Mouse (Mus musculus): ENCODE data around the gene Apool. TPM values are rescaled to one million over a fixed set of nuclear protein-coding genes. Genes with fewer than 3 reads are reported as not detected.
"Not testable (repeated sequence)": the region's sequence is repeated elsewhere in the genome, so short reads cannot be mapped to it uniquely, and the experiment has no call there.

The Apool gene
- polyA plus RNA-seq, 1 experiment from 2014 or later, result 92.2 TPM

DNA sequence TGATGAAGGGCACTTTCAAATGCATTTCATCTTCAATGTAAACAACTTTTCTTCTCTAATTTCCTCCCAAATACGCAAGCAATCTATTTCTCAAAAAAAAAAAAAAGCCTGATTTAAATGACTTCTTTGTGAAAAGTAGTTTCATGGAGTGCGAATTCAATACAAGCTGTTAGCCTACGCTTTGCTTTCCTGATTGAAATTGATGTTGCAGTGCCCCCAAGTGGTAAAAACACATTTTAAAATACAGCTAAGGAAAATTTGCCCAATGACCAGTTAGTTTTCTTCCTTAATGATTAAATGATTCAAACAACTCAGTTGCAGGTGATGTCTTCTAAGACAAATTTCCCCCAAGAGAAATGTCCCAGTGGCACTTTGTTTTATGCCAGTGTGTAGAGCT is 37.3 kb downstream of the Apool start:
- H3K4me3 ChIP-seq (ENCODE audit: control insufficient read depth in 1 of 2, insufficient read depth in 1 of 2, low read depth in 1 of 2, low read length in 2 of 2), result no peak overlapping the region
- no peak for ATAC-seq (ENCODE audit: insufficient number of reproducible peaks, insufficient read depth, low FRiP score, low read depth)
- no peak overlapping the region for H3K4me2 ChIP-seq (ENCODE audit: low read length)
- no peaks in the 10 kb centered on the region for H3K36me3 ChIP-seq (ENCODE audit: control insufficient read depth, insufficient read depth, low read length)
- H3K27ac ChIP-seq (replicated peaks in 1 of 2; ENCODE audit: control insufficient read depth in 1 of 2, insufficient read depth in 1 of 2, low read depth in 2 of 2, low read length in 2 of 2), result no peak overlapping the region
- 35% methylated on average over 3 of the region's 3 CpGs for WGBS
- no peaks in the 10 kb centered on the region for H3K4me1 ChIP-seq (ENCODE audit: control insufficient read depth in 2 of 2, insufficient read depth in 2 of 2, low read length in 2 of 2)
- no peaks in the 10 kb centered on the region for H3K9me3 ChIP-seq (ENCODE audit: control insufficient read depth, low read length)
- no peak overlapping the region for H3K9ac ChIP-seq (ENCODE audit: low read length)
- no peaks in the 10 kb centered on the region for H3K27me3 ChIP-seq (ENCODE audit: control insufficient read depth, insufficient read depth, low read length)

DNA sequence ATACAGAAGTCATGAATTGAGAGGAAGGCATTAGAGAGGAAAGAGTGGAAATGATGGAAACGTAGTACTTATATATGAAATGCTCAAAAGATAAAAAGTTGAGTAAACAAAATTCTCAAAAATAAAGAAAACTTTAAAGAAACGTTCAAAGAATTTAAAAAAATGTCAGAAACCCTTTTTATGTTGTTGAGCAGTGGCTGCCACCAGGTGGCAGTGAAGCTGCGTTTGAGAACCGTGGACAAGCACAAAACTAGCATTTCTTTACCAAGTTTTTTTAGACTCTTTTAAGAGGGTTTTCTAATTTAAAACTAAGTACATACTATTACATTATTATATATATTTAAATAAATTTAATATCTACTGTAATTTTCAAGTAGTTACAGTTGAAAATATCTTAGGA is 57.3 kb downstream of the Apool start:
- Histone ChIP-seq H3K9ac (ENCODE audit: low read length) (no peak overlapping the region), H3K9me3 (ENCODE audit: control insufficient read depth, low read length) (no peaks in the 10 kb centered on the region), H3K4me2 (ENCODE audit: low read length) (no peak overlapping the region), H3K4me1 (ENCODE audit: control insufficient read depth in 2 of 2, insufficient read depth in 2 of 2, low read length in 2 of 2) (no peaks in the 10 kb centered on the region), H3K27ac (replicated peaks in 1 of 2; ENCODE audit: control insufficient read depth in 1 of 2, insufficient read depth in 1 of 2, low read depth in 2 of 2, low read length in 2 of 2) (no peak overlapping the region), H3K36me3 (ENCODE audit: control insufficient read depth, insufficient read depth, low read length) (0 out of 2 replicates have a peak, but pooled peaks cover 6% of the 10 kb centered on the region), H3K27me3 (ENCODE audit: control insufficient read depth, insufficient read depth, low read length) (no peaks in the 10 kb centered on the region), H3K4me3 (ENCODE audit: control insufficient read depth in 1 of 2, insufficient read depth in 1 of 2, low read depth in 1 of 2, low read length in 2 of 2) (no peak overlapping the region)
- ATAC-seq (ENCODE audit: insufficient number of reproducible peaks, insufficient read depth, low FRiP score, low read depth), result no peak
- WGBS, result 40% methylated on average over 4 of the region's 4 CpGs

DNA sequence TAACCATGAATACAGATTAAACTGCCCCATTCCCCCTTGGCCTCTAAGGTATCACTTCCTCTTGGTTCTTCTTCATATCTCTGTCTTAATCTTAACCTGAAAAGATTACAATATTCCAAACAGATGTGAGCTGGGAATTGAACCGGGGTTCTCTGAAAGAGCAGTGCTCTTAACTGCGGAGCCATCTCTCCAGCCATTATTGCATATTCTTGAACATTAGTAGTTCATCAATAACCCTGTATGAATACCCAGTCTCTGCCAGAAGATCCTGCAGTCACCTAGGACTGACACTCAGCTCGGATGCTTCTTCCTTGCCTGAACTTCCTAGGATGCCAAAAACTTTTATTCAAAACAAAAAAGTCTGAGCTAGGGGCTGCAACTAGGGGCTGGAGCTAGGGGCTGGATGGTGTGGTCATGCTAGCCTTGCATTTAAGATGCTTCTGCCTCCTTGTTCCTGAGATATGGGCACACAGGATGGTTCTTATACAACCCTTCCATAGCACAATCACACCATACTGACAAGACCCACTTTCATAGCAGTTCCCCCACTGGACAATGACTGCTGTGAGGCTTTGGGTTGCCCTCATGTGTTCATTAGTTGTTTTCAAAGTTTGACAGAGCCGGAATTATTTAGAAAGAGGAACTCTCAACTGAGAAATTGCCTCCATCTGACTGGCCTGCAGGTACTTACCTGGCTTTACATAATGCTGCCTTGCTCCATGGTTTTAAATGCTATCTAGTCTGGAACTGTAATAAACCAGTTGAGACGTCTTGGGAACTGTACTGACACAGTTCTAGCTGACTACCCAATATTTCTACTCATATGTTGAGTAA is 59.7 kb downstream of the Apool start:
- 72% methylated on average over 5 of the region's 5 CpGs for whole genome bisulfite sequencing
- H3K4me1 ChIP-seq (ENCODE audit: control insufficient read depth in 2 of 2, insufficient read depth in 2 of 2, low read length in 2 of 2); H3K4me2 ChIP-seq (ENCODE audit: low read length); H3K36me3 ChIP-seq (ENCODE audit: control insufficient read depth, insufficient read depth, low read length); H3K9ac ChIP-seq (ENCODE audit: low read length); H3K27ac ChIP-seq (replicated peaks in 1 of 2; ENCODE audit: control insufficient read depth in 1 of 2, insufficient read depth in 1 of 2, low read depth in 2 of 2, low read length in 2 of 2); H3K4me3 ChIP-seq (ENCODE audit: control insufficient read depth in 1 of 2, insufficient read depth in 1 of 2, low read depth in 1 of 2, low read length in 2 of 2); H3K27me3 ChIP-seq (ENCODE audit: control insufficient read depth, insufficient read depth, low read length); H3K9me3 ChIP-seq (ENCODE audit: control insufficient read depth, low read length): not testable (repeated sequence)
- peak; percentile 100 for ATAC-seq (ENCODE audit: insufficient number of reproducible peaks, insufficient read depth, low FRiP score, low read depth)

DNA sequence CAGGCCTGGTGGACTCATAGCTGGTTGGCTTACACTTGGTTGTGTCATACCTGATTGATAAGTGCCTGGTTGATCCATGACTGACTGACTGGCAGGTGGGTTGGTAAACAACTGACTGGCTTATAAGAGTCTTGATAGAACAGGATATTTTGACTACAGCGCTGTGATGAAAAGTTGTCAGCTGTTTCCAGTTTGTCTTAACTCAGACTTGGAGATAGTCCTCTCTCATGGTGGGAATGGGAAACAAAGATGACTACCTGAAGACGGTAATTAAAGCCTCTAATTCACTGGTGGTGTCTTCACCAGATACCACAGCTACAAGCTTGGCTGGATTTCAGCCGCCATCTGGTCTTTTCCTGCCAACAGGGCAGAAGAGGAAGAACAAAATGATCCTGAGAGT is 95.5 kb downstream of the Apool start, which contains the start of gene Satl1:
Gene Satl1, minus strand, starts transcription at position 101 of the 400 bp plus-strand sequence.
- H3K4me2 ChIP-seq (ENCODE audit: low read length), result no peak within 1 kb of the TSS
- no peak within 1 kb of the TSS for H3K4me3 ChIP-seq (ENCODE audit: control insufficient read depth in 1 of 2, insufficient read depth in 1 of 2, low read depth in 1 of 2, low read length in 2 of 2)
- no peak within 1 kb of the TSS for H3K27ac ChIP-seq (replicated peaks in 1 of 2; ENCODE audit: control insufficient read depth in 1 of 2, insufficient read depth in 1 of 2, low read depth in 2 of 2, low read length in 2 of 2)
- H3K36me3 ChIP-seq (ENCODE audit: control insufficient read depth, insufficient read depth, low read length), result no peaks in the 10 kb centered on the region
- no peak for ATAC-seq (ENCODE audit: insufficient number of reproducible peaks, insufficient read depth, low FRiP score, low read depth)
- WGBS, result 89% methylated on average over 3 of the region's 3 CpGs
- H3K4me1 ChIP-seq (ENCODE audit: control insufficient read depth in 2 of 2, insufficient read depth in 2 of 2, low read length in 2 of 2), result no peaks in the 10 kb centered on the region
- H3K9me3 ChIP-seq (ENCODE audit: control insufficient read depth, low read length), result no peaks in the 10 kb centered on the region
- H3K9ac ChIP-seq (ENCODE audit: low read length), result no peak within 1 kb of the TSS
- H3K27me3 ChIP-seq (ENCODE audit: control insufficient read depth, insufficient read depth, low read length), result no peaks in the 10 kb centered on the region

DNA sequence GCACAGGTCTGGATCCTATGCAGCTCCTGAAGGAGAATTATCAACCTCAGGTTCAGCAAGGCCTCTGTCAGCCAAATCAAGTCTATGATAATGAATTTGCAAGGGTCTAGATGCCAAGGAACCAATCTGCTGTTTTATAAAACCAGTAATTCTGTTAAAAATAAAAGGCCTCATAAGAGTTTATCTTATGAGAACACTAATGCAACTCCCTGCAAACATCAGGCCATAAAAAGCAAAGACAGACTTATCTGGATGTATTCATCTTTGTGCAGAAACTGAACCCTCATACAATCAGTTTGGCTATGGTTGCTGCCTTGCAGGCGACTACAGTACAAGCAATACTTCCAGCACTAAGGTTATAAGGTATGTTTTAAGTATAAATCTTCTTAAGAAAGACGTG is 101.2 kb downstream of the Apool start:
- no peak overlapping the region for H3K9ac ChIP-seq (ENCODE audit: low read length)
- no peaks in the 10 kb centered on the region for H3K9me3 ChIP-seq (ENCODE audit: control insufficient read depth, low read length)
- 60% methylated on average over 2 of the region's 2 CpGs for WGBS
- no peaks in the 10 kb centered on the region for H3K27me3 ChIP-seq (ENCODE audit: control insufficient read depth, insufficient read depth, low read length)
- no peaks in the 10 kb centered on the region for H3K36me3 ChIP-seq (ENCODE audit: control insufficient read depth, insufficient read depth, low read length)
- H3K4me2 ChIP-seq (ENCODE audit: low read length), result no peak overlapping the region
- H3K4me1 ChIP-seq (ENCODE audit: control insufficient read depth in 2 of 2, insufficient read depth in 2 of 2, low read length in 2 of 2), result no peaks in the 10 kb centered on the region
- H3K27ac ChIP-seq (replicated peaks in 1 of 2; ENCODE audit: control insufficient read depth in 1 of 2, insufficient read depth in 1 of 2, low read depth in 2 of 2, low read length in 2 of 2), result no peak overlapping the region
- no peak overlapping the region for H3K4me3 ChIP-seq (ENCODE audit: control insufficient read depth in 1 of 2, insufficient read depth in 1 of 2, low read depth in 1 of 2, low read length in 2 of 2)
- ATAC-seq (ENCODE audit: insufficient number of reproducible peaks, insufficient read depth, low FRiP score, low read depth), result no peak

Other genes starting within 250 kb of the Apool start
- gene 4933403O08Rik, start 72.3 kb upstream of the Apool start, polyA plus RNA-seq (2014; fragmentation: Nextera tagmentation; extraction: Ambion mirVana), result not detected in 2 replicates
- not detected in 2 replicates for gene Satl1, start 95.4 kb downstream of the Apool start, polyA plus RNA-seq (2014; fragmentation: Nextera tagmentation; extraction: Ambion mirVana)
- not detected in 2 replicates for gene 2010106E10Rik, start 183.9 kb downstream of the Apool start, polyA plus RNA-seq (2014; fragmentation: Nextera tagmentation; extraction: Ambion mirVana)